Mouse (Mus musculus): ENCODE results near the gene Taf5.

- no peak for TF ChIP-seq CTCF (IDR thresholded peaks at IDR 0.05; ENCODE audit: low read depth, low read length)
- peak; percentile 47; the same call in 1 of the 2 replicates for TF ChIP-seq POLR2A (IDR thresholded peaks at IDR 0.05; ENCODE audit: extremely low read depth, insufficient read depth, low read length)
Observed at GRCm38 (mm10) chr19:47067924-47068611, 522 bp downstream of the Taf5 start.

Measured in liver, adult 2 months (tissue).